Mouse (Mus musculus): ENCODE measurements around the gene Rpp25l.
A peak's percentile ranks its signal among the peaks of the same experiment; 100 is the strongest.
"Not testable (repeated sequence)": the region's sequence is repeated elsewhere in the genome, so short reads cannot be mapped to it uniquely, and the experiment has no call there.

Rpp25l gene

DNA sequence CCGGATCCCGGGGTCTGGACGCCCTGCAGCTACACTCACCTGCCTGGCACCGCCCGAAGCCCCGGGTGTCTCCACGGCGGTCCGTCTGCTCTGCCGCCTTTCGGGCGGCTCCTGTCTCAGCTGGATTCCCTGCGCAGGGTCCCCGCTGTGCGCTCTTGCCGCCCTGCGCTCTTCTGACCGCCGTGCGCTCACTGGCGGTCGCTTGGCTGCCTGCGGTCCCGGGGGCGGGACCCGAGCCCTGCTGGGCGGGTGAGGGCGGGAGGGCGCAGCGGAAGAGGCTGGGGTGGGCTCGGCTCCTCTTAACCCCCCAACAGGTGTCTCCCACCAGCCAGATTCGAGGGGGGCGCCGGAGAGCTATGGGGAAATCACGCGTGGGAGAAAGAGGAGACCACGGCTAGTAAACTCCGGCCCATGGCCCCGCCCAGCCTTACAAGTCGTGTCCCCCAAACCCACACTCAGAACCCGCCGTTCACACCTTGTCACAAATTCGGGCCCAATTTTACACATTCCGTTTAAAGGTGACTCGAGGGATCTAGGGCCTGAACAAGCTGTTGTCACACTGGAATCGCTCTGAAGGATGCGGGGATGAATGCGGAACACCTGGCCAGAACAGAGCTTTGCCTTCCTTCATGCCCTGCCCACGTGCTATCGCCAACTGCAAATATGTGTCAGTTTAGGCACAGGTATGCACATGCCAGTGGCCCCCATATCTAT is 17.9 kb upstream of the Rpp25l start, which contains the start of gene Arid3c:
Gene Arid3c (minus strand): TSS at position 91 of the 714 bp plus-strand sequence.
- DNase-seq: peak; percentile 63

DNA sequence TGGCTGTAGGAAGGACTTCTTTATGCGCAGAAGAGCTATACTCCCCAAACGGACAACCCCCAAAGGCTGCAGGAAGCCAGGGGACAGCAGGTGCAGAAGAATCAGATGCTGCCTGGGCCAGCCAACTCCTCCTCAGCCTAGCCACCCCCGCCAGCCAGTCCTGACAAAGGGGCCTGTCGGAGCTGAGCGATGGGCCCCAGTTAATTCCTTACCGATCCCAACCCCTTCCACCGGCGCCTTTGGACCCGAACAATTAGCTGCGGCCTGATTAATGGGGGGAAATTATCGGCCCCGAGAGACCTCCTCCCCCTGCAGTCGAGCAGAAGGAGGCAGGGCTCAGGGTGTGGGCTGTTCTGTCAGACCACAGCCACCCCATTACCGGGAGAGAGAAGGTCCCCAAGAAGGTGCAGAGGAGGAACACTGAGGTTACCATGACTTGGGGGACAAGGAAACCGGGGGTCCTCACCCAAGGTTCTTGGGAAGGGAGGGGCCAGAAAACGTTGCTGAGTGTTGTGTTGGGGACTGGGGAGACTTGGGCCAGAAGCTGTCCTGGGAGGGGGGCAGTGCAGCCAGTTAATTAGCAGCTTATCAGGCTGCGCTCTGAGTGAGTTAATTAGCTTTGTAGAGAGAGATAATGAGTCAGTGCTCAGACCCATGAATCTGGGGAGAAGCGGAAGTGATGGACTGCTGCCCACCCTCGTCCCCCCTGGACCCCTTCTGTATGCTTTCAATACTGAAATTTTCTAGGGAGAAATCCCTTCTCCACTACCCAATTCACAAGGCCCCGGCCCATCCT is 13.7 kb upstream of the Rpp25l start:
- peak; percentile 68 for DNase-seq

DNA sequence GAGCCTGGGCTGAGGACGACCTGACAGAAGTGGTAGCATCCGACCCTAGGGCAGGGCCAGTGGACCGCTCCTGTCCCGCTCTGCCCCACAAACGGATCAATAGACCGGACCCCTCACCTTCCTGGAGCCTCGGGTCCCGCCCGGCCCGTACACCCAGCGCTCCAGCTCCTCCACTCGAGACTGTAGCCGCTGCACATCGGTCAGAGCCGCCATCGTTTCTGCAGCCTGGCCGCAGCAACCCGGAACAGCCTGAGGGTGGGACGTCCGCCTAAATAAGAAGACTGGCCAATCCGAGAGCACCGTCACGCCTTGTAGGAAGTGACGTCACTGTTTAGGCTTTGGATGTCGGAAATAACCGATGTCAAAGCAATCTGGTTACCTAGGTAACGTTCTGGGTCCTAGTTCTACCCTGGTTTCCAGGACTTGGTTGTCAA is 9.6 kb upstream of the Rpp25l start, which contains the start of gene Dctn3:
Gene Dctn3 (minus strand): TSS at position 253 of the 434 bp plus-strand sequence.
- peak; percentile 99 for DNase-seq

DNA sequence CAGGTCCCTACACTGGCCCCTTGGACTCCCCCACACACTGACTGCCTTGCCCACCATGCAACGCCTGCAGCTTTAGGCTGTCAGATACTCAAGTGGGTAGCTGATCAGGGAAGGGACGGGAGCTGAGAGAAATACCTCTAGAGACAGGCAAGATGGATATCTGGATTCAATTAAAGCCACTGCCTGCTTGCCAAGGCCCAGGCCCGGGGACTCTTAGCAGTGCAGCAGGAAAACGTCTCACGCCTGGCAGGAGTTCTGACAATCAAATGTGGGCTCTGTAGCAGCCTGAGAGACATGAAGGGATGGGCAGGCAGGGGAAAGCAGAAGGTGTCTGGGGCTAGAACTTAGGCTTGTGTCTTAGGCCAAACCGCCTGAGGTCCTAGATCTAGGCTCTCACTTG is 3.5 kb upstream of the Rpp25l start:
- DNase-seq: no peak

DNA sequence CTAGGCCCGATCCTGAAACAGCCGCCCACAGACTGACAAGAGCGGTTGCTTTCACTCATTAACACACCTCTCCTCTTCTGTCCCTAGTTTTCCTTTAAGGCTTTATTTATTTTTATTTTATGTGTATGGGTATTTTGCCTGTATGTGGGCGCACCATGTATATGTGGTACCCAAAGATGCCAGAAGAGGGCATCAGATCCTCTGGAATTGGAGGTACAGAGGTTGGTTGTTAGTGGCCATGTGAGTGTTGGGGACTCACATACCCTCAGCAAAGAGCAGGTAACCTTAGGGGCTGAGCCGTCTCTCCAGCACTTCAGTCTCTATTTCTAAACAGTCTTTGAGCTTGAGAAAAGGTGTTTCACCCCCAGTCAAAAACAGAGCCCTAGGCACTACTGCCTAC is 2.3 kb upstream of the Rpp25l start:
- DNase-seq: peak; percentile 64

DNA sequence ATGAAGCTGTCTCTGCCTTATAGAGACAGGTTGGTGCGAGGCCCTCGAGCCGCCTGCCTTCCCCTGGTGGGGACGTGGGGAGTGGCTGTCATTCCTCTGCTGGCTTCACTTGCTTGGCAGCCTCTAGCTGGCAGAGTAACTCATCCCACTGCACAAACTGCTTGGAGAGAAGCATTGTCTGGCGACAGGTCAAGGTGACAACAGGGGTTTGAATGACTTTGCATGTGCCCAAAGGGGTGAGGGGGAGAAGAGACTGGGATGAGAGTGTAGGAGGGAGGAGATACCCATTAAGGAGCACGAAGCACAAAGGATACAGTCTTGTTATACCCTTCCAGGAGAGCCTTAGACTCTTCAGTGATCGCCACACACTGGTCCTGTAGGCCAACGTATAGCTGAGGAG is 1.7 kb upstream of the Rpp25l start:
- DNase-seq: no peak

DNA sequence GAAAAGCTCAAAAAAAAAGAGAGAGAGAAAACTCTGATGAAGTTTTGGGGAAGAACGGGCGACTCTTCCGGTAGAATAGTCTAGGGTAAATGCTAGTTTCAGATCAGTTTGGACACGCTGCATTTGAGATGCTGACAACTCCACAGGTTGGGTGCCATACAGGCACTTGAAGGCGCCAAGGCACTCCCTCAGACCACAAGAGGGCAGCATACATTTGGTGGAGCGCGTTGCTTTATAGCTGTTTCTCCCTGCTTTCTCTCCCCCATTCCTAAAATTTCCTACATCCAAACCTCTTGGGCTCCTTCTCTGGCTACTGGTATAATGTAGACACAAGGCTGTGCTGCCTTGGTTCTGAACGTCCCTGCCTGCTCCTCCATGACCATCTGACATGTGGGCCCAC is 942 bp upstream of the Rpp25l start:
- DNase-seq: peak; percentile 79

DNA sequence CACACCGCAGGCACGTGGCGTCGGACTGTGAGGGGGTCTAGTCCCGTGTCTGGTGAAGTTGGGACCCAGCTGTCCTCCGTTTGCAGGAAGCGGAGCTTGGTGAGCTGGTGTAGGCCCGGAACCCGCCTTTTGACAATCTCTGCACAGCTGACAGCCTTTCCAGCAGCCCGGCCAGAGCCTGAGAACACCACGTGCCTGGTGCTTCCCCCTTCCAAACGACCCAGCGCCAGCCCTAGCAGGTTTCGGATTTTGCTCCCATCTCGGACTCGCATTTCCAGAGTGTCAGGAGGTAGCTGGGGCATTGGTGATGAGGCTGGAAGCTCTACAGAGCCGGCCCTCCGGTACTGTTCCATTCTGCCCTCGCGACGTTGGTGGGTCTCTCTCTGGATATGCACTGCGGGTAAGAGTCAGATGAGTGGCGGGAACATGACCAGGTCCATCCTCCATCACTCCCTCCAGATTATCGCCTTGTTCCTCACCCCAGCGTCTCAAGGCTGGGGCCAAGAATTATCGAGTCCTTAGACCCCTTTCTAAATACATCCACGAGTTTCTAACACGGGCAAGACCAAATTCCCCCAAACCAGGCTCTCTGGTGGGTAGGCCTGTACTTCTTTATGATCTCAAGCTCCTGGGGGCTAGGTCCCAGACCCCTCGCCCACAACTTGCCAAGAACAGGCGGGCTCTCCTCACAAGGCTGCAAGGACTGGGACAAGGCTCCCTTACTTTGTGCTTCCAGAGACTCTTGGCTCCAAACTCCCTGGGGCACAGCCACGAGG is 725 bp downstream of the Rpp25l start:
- DNase-seq: no peak

DNA sequence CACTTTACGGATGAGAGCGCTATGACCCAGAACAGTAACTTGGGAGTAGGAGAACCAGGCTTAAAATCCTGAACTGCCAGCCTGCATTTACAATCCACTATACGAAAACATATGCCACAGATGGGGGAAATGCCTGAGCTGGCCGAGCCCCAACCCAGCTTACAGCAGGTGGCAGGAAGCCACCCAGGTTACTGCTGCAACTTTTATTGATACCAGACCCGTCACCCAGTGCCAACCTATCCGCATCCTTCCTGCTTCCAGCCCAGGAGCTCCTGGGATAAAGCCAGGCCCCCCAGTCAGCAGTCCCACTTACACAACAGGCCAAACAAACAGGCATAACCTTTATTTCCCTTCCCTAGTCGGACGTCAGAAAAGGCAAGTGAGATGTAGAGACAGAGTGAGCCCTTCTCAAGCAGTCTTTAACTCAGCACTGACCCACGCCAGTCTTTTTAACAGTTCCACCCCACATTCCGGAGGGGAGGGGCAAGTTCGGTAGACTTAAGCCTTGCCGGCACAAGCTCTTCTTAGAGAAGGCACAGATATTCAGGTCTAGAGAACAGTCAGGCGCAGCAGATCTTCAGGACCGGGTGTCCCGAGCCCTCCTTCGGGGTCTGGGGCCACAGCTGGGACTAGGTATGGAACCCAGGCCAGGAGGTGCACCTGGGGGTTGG is 1.5 kb downstream of the Rpp25l start:
- DNase-seq: no peak

DNA sequence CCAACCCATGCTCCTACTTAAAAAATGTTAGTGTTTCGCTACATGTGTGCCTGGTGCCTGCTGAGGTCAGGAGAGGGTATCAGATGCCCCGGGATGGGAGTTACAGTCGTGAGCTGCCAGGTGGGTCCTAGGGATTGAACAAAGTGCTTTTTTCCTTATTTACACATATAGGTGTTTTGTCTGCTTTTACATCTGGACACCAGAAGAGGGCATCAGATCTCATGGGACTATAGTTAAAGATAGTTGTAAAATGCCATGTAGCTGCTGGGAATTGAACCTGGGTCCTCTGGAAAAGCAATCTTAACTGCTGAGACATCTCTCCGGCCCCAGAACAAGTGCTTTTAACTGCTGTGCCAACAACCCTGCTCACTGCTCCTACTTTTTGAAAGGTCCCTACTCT is 3.1 kb downstream of the Rpp25l start:
- DNase-seq: no peak

DNA sequence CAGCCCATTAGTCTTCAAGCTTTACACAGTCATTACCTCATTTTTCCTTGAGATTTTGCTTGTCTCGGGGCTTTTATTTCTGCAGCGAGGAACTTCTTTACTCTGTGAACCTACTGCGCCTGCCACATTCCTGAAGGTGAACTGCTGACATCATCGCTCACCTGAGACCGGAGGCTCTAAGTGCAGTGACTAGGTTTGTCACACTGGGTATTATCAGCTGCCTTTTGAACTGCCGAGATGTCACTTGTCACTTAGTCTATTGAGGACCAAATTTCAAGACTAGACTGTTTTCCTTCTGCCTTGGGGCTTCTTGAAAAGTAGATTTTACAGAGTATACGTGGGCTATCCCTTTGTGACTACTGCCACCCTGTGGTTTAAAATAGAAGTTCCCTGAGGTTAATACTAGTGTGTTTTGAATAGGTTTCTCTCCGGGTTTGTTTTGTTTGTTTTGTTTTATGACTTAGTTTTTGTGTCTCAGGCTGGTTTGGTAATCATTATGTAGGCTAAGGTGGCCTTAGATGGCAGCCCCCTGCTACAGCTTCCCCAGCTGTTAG is 5.1 kb downstream of the Rpp25l start:
- peak; percentile 79 for DNase-seq

DNA sequence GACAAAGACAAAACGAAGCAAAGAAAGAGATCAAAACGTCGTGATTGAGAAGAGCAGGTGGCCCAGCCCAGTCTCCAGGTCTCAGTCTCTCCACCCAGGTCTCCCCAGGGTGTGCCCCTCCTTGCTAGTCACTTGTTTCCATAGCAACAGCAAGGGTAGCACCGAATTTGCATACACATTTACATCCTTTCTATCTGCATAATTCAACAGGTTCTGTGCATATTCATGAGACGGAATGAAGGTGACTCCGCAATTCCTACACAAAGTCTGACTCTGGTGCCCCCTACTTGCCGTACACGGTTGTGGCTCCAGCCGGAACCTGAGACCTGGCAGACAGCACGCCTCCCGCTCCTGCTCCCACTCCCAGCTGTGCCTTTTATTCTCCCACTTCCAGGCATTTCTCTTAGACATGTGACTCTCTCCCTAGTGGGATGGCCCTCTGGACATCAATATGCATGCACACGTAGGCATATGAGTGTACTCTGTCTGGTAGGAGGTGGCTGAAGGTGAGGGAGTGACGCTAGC is 6.3 kb downstream of the Rpp25l start:
- peak; percentile 82 for DNase-seq

DNA sequence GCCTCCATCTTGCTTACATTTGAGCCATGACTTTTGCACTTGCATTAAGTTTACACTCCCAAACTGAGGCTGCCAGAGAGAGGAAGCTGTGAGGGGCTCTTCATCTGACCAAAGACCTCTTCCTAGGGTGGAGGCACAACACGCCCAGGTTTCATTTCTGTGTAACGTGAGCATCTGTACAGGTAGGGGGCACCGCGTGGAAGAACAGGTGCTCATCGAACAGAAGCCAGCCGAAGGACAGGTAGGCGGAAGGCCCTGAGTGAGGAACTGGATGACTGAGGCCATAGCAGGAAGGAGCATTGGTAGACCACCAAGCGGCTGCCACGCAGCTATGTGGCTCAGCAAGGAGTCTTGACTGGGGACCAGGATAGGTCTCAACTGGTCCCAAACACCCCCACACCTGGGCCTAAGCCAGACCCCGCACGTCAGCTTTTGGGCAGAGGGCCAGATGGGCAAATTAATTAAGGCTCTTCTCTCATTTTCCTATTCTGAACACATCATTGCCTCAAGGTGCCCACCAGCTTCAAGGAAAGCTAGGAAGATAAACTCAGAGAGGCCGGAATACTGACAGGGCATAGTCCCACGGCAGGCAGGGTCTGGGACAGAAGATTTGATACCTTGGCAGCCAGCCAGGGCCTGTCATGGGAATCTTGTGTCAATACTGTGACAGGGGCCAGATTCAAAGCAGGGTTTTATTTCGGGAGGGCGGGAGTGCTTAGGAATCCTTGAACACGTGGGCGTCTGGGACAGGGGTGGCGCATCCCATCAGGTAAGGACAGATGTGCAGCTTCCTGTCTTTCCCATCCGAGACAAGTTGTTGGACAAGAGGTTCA is 7.2 kb downstream of the Rpp25l start:
- DNase-seq: no peak

DNA sequence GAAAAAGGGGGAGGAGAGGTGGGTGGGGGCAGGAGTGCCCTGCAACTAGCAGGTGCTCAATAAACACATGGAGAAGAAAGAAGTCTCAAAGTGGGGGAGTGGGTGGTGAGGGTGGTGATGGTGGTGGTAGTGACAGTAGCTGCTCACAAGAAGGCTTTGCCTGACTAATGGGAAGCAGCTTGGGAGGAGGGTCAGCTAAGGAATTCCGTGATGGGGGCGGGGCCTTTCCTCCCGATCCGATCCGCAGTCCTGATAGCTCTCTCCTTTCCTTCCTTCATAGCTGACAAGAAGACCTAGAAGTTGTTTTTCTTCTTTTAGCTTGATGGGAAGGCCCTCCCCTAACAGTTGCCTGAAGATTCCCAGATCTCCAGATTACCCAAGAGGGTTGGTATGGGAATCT is 8.7 kb downstream of the Rpp25l start:
- no peak for DNase-seq

DNA sequence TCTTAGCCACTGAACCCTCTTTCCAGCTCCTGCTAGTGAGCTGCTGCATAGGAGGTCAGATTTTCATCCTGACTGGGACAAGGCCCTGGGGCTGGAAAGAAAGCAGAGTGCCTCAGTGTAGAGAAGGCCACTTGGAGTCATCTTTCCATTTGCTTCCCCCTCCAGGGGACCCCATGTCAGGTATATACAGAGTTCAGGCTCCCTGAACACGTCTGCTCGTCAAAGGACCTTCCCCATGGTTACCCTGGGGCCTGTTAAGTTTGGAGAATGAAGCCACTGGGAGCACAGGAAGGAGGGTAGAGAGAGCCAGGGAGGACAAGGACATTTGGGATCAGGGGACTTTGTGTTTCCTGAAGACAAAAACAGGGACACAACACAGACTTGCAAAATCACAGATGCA is 11.1 kb downstream of the Rpp25l start:
- DNase-seq: not testable (repeated sequence)

DNA sequence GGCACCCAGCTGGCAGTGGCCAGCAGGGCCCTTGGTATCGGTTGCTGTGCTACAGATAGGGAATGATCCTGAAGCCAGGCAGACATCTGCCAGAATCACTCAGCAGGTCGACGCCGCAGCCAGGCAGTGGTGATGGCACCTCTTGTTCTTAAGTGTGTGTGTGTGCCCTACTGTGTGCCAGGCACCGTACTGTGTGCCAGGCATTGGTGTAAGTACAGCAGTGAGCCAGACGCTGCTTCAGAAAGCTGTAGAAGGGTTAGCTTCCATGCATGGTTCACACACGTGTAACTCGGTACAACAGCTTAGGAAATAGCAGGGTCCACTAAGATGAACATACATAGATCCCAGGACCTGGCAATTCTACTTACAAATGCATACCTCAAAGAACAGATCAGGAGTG is 13.1 kb downstream of the Rpp25l start:
- not testable (repeated sequence) for DNase-seq

DNA sequence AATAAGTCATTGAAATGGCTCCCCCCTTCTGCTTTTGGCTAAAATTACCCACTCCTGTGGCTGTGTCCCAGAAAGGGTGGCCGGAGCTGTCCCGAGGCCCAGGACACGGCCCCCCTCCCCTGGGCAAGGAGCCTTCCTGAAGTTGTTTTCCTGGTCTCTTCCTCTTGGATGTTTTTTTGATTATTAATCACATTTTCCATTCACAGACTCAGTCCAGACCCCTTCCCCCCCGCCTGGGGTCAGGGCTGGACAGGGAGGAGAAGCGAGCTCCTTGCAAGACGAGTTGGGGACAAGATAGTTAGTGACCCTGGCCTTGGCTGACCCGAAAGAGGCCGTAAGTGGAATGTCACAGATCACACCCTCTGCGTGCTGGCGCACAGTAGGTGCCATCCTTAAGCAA is 13.6 kb downstream of the Rpp25l start, which contains the start of gene Il11ra1:
Gene Il11ra1 (plus strand): TSS at position 207 of the 400 bp plus-strand sequence.
- not testable (repeated sequence) for DNase-seq

DNA sequence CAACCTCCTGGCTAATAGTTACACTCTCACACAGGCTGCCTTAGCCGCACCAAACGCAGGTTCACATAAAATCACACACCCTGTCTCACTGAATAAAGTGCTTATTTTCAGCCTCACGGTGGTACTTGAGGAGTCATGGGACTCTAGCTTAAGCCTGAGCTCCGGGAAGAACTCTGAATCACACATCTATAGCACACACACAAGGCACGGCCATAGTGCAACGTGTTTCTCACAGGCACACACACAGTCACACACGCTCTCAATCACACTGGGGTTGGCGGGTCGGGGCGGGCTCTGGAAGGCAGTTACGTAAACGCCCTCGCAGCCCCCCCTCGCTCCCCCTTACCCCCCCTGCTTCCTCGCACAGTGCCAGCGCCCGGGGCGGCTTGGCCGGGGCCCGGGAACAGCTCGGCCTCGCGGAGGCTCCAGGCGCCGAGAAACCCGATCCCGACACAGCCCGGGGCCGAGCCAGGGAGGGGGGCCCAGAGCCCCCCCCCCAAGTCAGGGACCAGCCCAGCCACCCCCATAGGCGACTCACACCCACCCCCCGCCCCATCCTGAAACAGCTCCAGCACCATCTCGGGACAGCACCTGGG is 14.8 kb downstream of the Rpp25l start:
- not testable (repeated sequence) for DNase-seq

DNA sequence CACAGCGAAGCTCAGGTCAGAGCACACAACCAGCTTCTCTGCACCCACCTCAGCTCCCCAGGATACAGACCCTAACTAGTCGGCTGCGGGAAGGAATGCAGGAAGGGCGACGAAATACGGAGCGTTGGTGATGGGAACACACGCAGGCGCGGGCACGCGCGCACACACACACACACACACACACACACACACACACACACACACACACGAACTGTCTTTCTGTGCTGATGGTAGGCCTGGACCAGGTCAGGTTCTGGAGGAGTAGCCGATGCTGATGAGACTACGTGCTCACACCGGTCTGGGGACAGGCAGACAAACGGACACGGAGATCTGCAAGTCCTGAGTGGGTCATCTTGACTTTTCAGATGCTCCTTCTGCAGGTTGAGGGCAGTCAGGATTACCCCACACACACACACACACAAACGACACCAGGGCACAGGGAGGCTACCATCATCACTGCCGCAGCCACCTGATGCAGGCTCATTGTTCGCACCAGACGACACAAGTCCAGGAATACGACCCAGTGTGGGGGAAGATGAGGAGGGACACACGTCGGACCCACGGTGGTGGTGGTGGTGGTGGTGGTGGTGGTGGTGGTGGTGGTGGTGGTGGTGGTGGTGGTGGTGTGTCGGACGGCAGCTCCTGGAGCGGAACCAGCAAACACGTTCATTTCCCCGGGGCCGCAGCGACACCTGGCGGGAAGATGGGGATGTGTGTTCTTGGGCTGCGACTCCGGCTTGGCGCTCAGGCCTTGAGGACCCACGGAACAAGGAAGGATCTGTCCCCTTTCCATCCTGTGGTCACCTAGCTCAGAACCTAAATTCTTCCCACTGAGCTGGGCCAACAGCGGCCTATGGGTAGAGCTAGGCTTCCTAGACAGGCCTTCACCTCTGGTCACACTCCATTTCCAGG is 16.1 kb downstream of the Rpp25l start, which contains the start of gene Cntfr:
Gene Cntfr (minus strand): TSS at position 160 of the 912 bp plus-strand sequence.
- peak; percentile 79 for DNase-seq
